Mouse (Mus musculus) liver, embryonic 14.5 days (tissue): ENCODE data around the gene Esrrb. TPM values are rescaled to one million over a fixed set of nuclear protein-coding genes. Genes with fewer than 3 reads are reported as not detected.

Source experiments
- ATAC-seq: fragments of 200-750 bp; cut with Nextera tagmentation; 2 replicates; pipeline ENCODE4 v1.8.0; 2017; ENCODE audit warnings: moderate number of reproducible peaks, mild to moderate bottlenecking, moderate library complexity; ENCODE audit not compliant: insufficient read depth
- DNase-seq, 3 experiments: peaks; one replicate each; pipeline ENCODE4 v3.0.0-alpha.2; 2012 to 2013; ENCODE audit warnings: low read depth in 3 of 3, low spot score in 3 of 3
- H3K27ac ChIP-seq: fragments of 300-500 bp; sonication (generic); 2 replicates; pipeline ENCODE4 v1.5.1; 2014; ENCODE audit warnings: moderate library complexity, mild to moderate bottlenecking, control low read depth, inconsistent platforms
- H3K27me3 ChIP-seq: fragments of 300-500 bp; sonication (generic); 2 replicates; pipeline ENCODE4 v1.6.1; 2014; ENCODE audit warnings: mild to moderate bottlenecking, low read length, moderate library complexity; ENCODE audit not compliant: control insufficient read depth, insufficient read depth
- H3K36me3 ChIP-seq: fragments of 300-500 bp; sonication (generic); replicated peaks from 2 replicates; pipeline ENCODE4 v1.6.1; 2014; ENCODE audit warnings: low read depth; ENCODE audit not compliant: control insufficient read depth, insufficient read depth
- H3K4me1 ChIP-seq, 2 experiments: fragments of 200-500 bp in 1 of 2; fragments of 300-500 bp in 1 of 2; sonication (generic) in 1 of 2; replicated peaks; 2 replicates each; pipeline ENCODE4 v1.6.1; 2012 to 2014; ENCODE audit warnings: antibody characterized with exemption in 1 of 2, inconsistent platforms in 1 of 2, low read length in 1 of 2; ENCODE audit not compliant: control insufficient read depth in 2 of 2, insufficient read depth in 2 of 2
- H3K4me2 ChIP-seq: fragments of 300-500 bp; sonication (generic); 2 replicates; pipeline ENCODE4 v1.6.1; 2014; ENCODE audit warnings: low read depth, mild to moderate bottlenecking, control low read depth, moderate library complexity
- H3K4me3 ChIP-seq, 2 experiments: fragments of 200-500 bp in 1 of 2; fragments of 300-500 bp in 1 of 2; sonication (generic) in 1 of 2; 2 replicates each; pipeline ENCODE4 v1.5.1; 2012 to 2014; ENCODE audit warnings: low read depth in 2 of 2, low read length in 2 of 2, mild to moderate bottlenecking in 2 of 2, control low read depth in 1 of 2, inconsistent platforms in 1 of 2, moderate library complexity in 1 of 2; ENCODE audit not compliant: insufficient read depth in 1 of 2
- H3K9ac ChIP-seq: fragments of 300-500 bp; sonication (generic); replicated peaks from 2 replicates; pipeline ENCODE4 v1.6.1; 2014; ENCODE audit warnings: mild to moderate bottlenecking, control low read depth, moderate library complexity
- H3K9me3 ChIP-seq: fragments of 300-500 bp; sonication (generic); 2 replicates; pipeline ENCODE4 v1.6.1; 2016; ENCODE audit warnings: low read length, mixed read lengths; ENCODE audit not compliant: control insufficient read depth
- CTCF ChIP-seq: IDR thresholded peaks from 2 replicates; pipeline ENCODE4 v1.5.1; 2016; ENCODE audit warnings: antibody characterized with exemption, low read depth, control low read depth
- EP300 ChIP-seq: IDR thresholded peaks from 2 replicates; pipeline ENCODE4 v1.6.1; 2016; ENCODE audit warnings: antibody characterized with exemption, low read depth
- WGBS: fragments of 180-500 bp; shearing (Covaris S2); extraction: QIAGEN DNeasy Blood & Tissue Kit; methylation state at CpG from one replicate; pipeline ENCODE4 v1.1.7; 2014; ENCODE audit not compliant: insufficient replicate concordance; 5-methylcytosine and 5-hydroxymethylcytosine counted together
- polyA plus RNA-seq, 2 experiments: library from polyadenylated mRNA; depleted of rRNA in 1 of 2; stranded (reverse) in 1 of 2; unstranded in 1 of 2; fragments of >200 nt; fragmentation: Nextera tagmentation in 1 of 2; extraction: Ambion mirVana in 1 of 2; gene quantifications; 2 replicates each; pipeline versions ENCODE4 v1.2.1 to v1.2.3; 2012 to 2014

Esrrb gene
- 0.08 and 0.09 TPM in 2 replicates for polyA plus RNA-seq (2012; rRNA removed)
- polyA plus RNA-seq (2014; fragmentation: Nextera tagmentation; extraction: Ambion mirVana), result 0.03 and 0.06 TPM in 2 replicates

- Histone ChIP-seq H3K9ac (no peak within 1 kb of the TSS), H3K27me3 (no peaks in the 10 kb centered on the region), H3K4me2 (no peak within 1 kb of the TSS), H3K9me3 (no peaks in the 10 kb centered on the region), H3K4me1 (no peaks in the 10 kb centered on the region), H3K27ac (no peak within 1 kb of the TSS), H3K4me3 (no peak within 1 kb of the TSS), H3K36me3 (no peaks in the 10 kb centered on the region)
- no peak for TF ChIP-seq CTCF
- no peak for TF ChIP-seq EP300
- no peak for DNase-seq
- 32% methylated on average over 22 of the region's 22 CpGs for WGBS
- no peak for ATAC-seq
These were observed at the start of gene Esrrb for GRCm38 (mm10) chr12:86360696-86361631. TSS of gene Esrrb (plus strand) at chr12:86361117.

DNA sequence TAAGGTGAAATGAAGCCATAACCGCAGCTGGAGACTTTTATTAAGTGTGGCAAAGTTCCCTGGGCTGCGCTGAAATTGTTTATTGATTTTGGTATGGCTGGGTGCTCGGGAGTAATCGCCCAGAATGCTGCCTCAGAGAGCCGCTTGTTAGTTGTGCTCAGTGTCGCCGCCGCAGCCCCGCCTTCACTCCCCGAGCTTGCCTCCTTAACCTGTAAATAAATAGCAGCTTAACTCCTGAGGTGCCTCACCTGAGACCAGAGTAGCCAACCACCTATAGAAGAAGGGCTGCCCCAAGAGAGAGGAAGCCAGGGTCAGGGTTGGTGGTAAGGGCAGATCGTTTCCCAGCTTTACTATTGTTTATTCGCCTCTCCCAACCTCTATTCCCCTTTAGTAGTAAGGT is 40.3 kb upstream of the Esrrb start:
- Histone ChIP-seq H3K27me3 (no peaks in the 10 kb centered on the region), H3K36me3 (no peaks in the 10 kb centered on the region), H3K9me3 (no peaks in the 10 kb centered on the region), H3K4me1 (no peaks in the 10 kb centered on the region), H3K4me3 (no peak overlapping the region), H3K27ac (no peak overlapping the region), H3K9ac (no peak overlapping the region), H3K4me2 (peak overlapping the region; percentile 34)
- 39% methylated on average over 12 of the region's 12 CpGs for WGBS
- no peak for DNase-seq
- TF ChIP-seq CTCF, result no peak
- no peak for TF ChIP-seq EP300
- ATAC-seq, result no peak

DNA sequence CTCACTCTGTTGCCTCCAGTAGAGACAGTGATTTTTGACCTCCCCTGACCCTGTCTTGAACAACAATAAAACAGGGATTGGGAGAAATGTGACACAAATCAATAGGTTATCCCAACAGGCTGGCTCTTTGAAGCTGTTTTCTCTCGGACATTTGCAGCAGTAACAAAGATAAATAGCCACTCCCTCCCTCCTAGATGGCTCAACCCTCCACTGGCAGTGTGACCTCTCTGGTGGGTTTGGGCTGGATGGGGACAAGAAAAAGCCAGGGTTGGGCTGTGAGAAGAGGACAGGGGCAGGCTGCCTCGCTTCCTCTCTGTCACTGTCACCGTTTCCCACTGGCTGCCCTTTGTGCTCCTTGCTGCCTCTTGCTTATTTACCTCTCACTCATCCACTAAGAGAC is 36.6 kb upstream of the Esrrb start:
- DNase-seq (no peak), ATAC-seq (no peak)
- WGBS, result 34% methylated on average over 3 of the region's 3 CpGs
- H3K4me2 ChIP-seq, result no peak overlapping the region
- no peaks in the 10 kb centered on the region for H3K27me3 ChIP-seq
- no peak overlapping the region for H3K4me3 ChIP-seq
- H3K36me3 ChIP-seq, result no peaks in the 10 kb centered on the region
- no peaks in the 10 kb centered on the region for H3K4me1 ChIP-seq
- TF ChIP-seq CTCF (no peak), EP300 (no peak)
- no peak overlapping the region for H3K9ac ChIP-seq
- H3K9me3 ChIP-seq, result no peaks in the 10 kb centered on the region
- no peak overlapping the region for H3K27ac ChIP-seq

DNA sequence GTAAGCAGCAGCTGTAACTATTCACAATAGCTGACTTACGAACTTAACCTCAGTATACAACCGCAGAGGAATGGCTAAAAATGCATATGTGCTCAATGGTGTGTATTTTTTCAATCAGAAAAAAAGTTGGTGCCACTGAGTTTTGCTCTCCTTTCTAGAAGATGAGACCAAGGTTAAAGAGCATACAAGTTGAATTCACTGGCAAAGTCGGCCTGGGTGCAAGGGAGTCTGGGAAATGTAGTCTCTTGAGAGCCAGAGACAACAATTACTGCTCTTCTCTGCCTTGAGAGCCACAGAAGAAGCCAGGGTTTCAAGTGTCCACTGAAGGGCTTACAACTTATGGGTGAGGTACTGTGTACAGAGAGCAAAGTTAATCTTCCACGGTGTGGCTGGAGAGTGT is 31.1 kb upstream of the Esrrb start:
- H3K9me3 ChIP-seq, result no peaks in the 10 kb centered on the region
- DNase-seq (no peak), ATAC-seq (no peak)
- no peaks in the 10 kb centered on the region for H3K27me3 ChIP-seq
- no peak overlapping the region for H3K4me3 ChIP-seq
- no peak overlapping the region for H3K27ac ChIP-seq
- no peaks in the 10 kb centered on the region for H3K36me3 ChIP-seq
- H3K9ac ChIP-seq, result no peak overlapping the region
- TF ChIP-seq CTCF (no peak), EP300 (no peak)
- no peaks in the 10 kb centered on the region for H3K4me1 ChIP-seq
- H3K4me2 ChIP-seq, result no peak overlapping the region
- 45% methylated on average over 4 of the region's 4 CpGs for WGBS

GRCm38 (mm10) chr12:86330684-86331083 is 30.2 kb upstream of the Esrrb start:
- 65% methylated on average over 9 of the region's 9 CpGs for WGBS
- H3K4me3 ChIP-seq, result no peak overlapping the region
- H3K27me3 ChIP-seq, result no peaks in the 10 kb centered on the region
- no peak overlapping the region for H3K4me2 ChIP-seq
- DNase-seq (no peak), ATAC-seq (no peak)
- no peak overlapping the region for H3K9ac ChIP-seq
- H3K9me3 ChIP-seq, result no peaks in the 10 kb centered on the region
- H3K27ac ChIP-seq, result no peak overlapping the region
- H3K4me1 ChIP-seq, result no peaks in the 10 kb centered on the region
- TF ChIP-seq EP300, result no peak
- no peak for TF ChIP-seq CTCF
- no peaks in the 10 kb centered on the region for H3K36me3 ChIP-seq
